Mouse (Mus musculus) CH12.LX (cell line): ENCODE results near the gene Cd200.

ENCODE experiments used
- CTCF ChIP-seq, 2 experiments: IDR thresholded peaks in 1 of 2; conservative IDR thresholded peaks in 1 of 2; 2 replicates each; pipeline ENCODE4 v1.5.1; 2011 to 2012; ENCODE audit warnings: low read depth in 2 of 2, low read length in 2 of 2, improper control_type of control experiment in 1 of 2, inconsistent platforms in 1 of 2, mild to moderate bottlenecking in 1 of 2, moderate library complexity in 1 of 2
- POLR2A ChIP-seq: IDR thresholded peaks from 2 replicates; pipeline ENCODE4 v1.6.1; 2011; ENCODE audit warnings: low read depth, mild to moderate bottlenecking, improper control_type of control experiment, low read length

DNA sequence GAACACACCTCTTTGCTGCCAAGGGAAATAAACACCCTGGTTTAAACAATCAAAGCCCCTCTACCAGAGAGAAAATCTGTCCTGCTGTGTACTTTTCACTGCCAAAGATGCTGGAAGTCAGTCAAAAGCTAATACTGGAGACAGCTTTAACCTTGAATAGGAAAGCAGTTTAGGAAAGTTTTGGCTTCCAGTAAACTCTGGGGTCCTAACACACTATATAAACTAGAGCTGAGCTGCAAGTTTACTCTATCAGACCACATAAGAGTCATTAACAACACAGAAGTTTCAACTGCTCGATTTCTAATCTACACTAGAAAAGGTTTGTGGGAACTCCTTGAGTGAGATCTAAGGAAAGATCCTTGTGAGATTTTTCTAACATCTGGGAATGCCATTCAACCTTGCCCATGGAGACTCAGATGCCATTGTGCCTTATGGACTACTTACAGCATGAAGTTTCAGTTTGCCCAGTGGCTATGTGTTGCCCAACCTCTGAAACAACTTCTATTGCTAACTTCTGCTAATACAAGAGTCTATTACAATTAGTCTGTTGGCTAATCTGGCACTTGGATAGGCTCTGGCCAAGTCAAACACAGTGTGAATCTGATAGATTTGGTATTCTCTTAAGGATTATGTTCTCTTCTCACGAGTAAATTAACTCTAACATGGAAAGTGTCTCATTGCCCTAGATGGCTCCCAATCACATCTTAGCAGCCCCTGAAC, 33.2 kb downstream of the Cd200 start:
- TF ChIP-seq POLR2A (no peak), CTCF (conservative IDR thresholded peaks at IDR 0.05 in 1 of 2, IDR thresholded peaks at IDR 0.05 in 1 of 2; ENCODE audit: low read depth in 2 of 2, low read length in 2 of 2) (no peak)
